ENCODE assay signal across 15 mouse cellular contexts in the genomic region with DNA sequence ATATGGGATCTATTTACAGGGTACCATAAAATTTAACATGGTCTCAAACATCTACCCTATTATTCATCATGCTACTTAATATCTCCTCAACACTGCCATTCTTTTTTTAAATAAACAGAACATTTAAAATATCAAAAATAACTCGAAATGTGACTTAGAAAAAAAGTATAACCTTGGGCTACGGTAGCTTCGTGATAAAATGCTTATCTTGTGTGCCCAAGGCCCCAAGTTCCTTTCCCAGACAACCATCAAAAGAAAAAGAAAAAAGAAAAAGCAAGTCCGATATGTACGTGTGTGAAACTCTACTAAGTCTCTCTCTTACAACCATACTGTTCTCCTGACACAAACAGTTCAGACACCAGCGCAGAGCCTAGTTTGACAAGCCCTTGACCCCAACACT.
"Had no signal": no experiment of that assay in that cellular context is flagged by ENCODE, and none has a peak within 500 bp of the region (broad histone marks: within the 10 kb centered on the region; RNA-seq: fewer than 3 reads in every experiment).

No protein-coding gene starts in this region.

- H3K9ac ChIP-seq: neural tube, embryonic 12.5 days; neural tube, embryonic 13.5 days; neural tube, embryonic 15.5 days had no signal

- H3K9me3 ChIP-seq: neural tube, embryonic 12.5 days; neural tube, embryonic 13.5 days; neural tube, embryonic 15.5 days had no signal

- DNase-seq: retina, postnatal 1 day; right cerebral cortex, adult 18-20 months; right cerebral cortex, postnatal 14 days; right cerebral cortex, postnatal 25 days; right cerebral cortex, postnatal 4 days; spleen, adult 18-20 months; thymus, adult 18-20 months; thymus, adult 2 months; thymus, postnatal 14 days; thymus, postnatal 25 days; thymus, postnatal 36 days; thymus, postnatal 4 days had no signal

- H3K4me3 ChIP-seq: neural tube, embryonic 12.5 days; neural tube, embryonic 13.5 days; neural tube, embryonic 15.5 days had no signal

- H3K27me3 ChIP-seq: neural tube, embryonic 12.5 days; neural tube, embryonic 13.5 days; neural tube, embryonic 15.5 days had no signal

- H3K4me1 ChIP-seq: neural tube, embryonic 12.5 days; neural tube, embryonic 13.5 days; neural tube, embryonic 15.5 days had no signal

- H3K36me3 ChIP-seq: neural tube, embryonic 15.5 days had no signal

- H3K27ac ChIP-seq: neural tube, embryonic 12.5 days; neural tube, embryonic 13.5 days; neural tube, embryonic 15.5 days had no signal

- H3K4me2 ChIP-seq: neural tube, embryonic 12.5 days; neural tube, embryonic 13.5 days; neural tube, embryonic 15.5 days had no signal
